Comparison of ENCODE assay signal across 21 mouse cellular contexts in genomic region chr13:115266164-115266563, GRCm38 (mm10).
DNase-seq lines count a peak whose midpoint lies in the region; ATAC-seq and TF ChIP-seq lines count a peak whose summit lies in the region.
"Had no signal": no experiment of that assay in that cellular context is flagged by ENCODE, and none has a peak within 500 bp of the region (broad histone marks: within the 10 kb centered on the region; RNA-seq: fewer than 3 reads in every experiment).

No protein-coding gene starts in this region.

- H3K4me1 ChIP-seq in hindbrain, embryonic 12.5 days, result no peaks in the 10 kb centered on the region
- H3K4me1 ChIP-seq in hindbrain, postnatal 0 days (ENCODE audit: insufficient read depth, low read length), result no peaks in the 10 kb centered on the region
- peaks cover 4% of the 10 kb centered on the region; the same call in 1 of the 2 replicates for H3K4me1 ChIP-seq in midbrain, embryonic 16.5 days (ENCODE audit: control insufficient read depth, insufficient read depth, low read length)
- H3K4me1 ChIP-seq: embryonic facial prominence, embryonic 12.5 days; heart, embryonic 13.5 days; hindbrain, embryonic 13.5 days; intestine, embryonic 15.5 days had no signal

- 83% methylated on average over 6 of the region's 6 CpGs for WGBS in hindbrain, embryonic 12.5 days
- 87% methylated on average over 6 of the region's 6 CpGs for WGBS in hindbrain, postnatal 0 days
- WGBS in midbrain, embryonic 16.5 days, result 54% methylated on average over 6 of the region's 6 CpGs

- intact Hi-C loops in heart, postnatal 10 days (cut with DNase I), result no loop called here

- H3K4me2 ChIP-seq in hindbrain, embryonic 12.5 days (replicated peaks), result no peak overlapping the region
- H3K4me2 ChIP-seq in hindbrain, postnatal 0 days (ENCODE audit: low read depth, low read length), result no peak overlapping the region
- peak overlapping the region; percentile 24 for H3K4me2 ChIP-seq in midbrain, embryonic 16.5 days (ENCODE audit: low read length)
- H3K4me2 ChIP-seq: embryonic facial prominence, embryonic 12.5 days; heart, embryonic 13.5 days; hindbrain, embryonic 13.5 days; intestine, embryonic 15.5 days had no signal

- no peaks in the 10 kb centered on the region for H3K36me3 ChIP-seq in hindbrain, embryonic 12.5 days
- no peaks in the 10 kb centered on the region for H3K36me3 ChIP-seq in hindbrain, postnatal 0 days (ENCODE audit: insufficient read depth, low read length)
- H3K36me3 ChIP-seq in midbrain, embryonic 16.5 days (ENCODE audit: control insufficient read depth, insufficient read depth, low read length), result no peaks in the 10 kb centered on the region
- H3K36me3 ChIP-seq: embryonic facial prominence, embryonic 12.5 days; G1E; heart, embryonic 13.5 days; hindbrain, embryonic 13.5 days; intestine, embryonic 15.5 days had no signal

- peak; percentile 8 for DNase-seq in embryo, embryonic 11 days
- DNase-seq in embryo, embryonic 9.5 days (ENCODE audit: extremely low spot score), result no peak
- DNase-seq in hindbrain, postnatal 0 days (ENCODE audit: low spot score), result no peak
- peak; percentile 0 for DNase-seq in brain, adult 2 months (ENCODE audit: low read depth, low spot score)
- DNase-seq in heart, postnatal 10 days, result no peak
- no peak for DNase-seq in heart, adult 9 months (ENCODE audit: low spot score in 2 of 2)
- DNase-seq: adrenal gland, postnatal 14 days; B cell, adult 2 months; cerebellum, adult 2 months; cerebellum, postnatal 10 days; forebrain, postnatal 0 days; gastrocnemius, postnatal 14 days; heart, postnatal 4 days had no signal

- H3K9me3 ChIP-seq in hindbrain, embryonic 12.5 days (replicated peaks), result no peaks in the 10 kb centered on the region
- H3K9me3 ChIP-seq in hindbrain, postnatal 0 days (ENCODE audit: low read length), result no peaks in the 10 kb centered on the region
- H3K9me3 ChIP-seq in midbrain, embryonic 16.5 days (replicated peaks; ENCODE audit: control insufficient read depth, low read length, poor library complexity, severe bottlenecking), result no peaks in the 10 kb centered on the region
- H3K9me3 ChIP-seq: embryonic facial prominence, embryonic 12.5 days; G1E; heart, embryonic 13.5 days; hindbrain, embryonic 13.5 days; intestine, embryonic 15.5 days had no signal

- H3K27ac ChIP-seq in hindbrain, embryonic 12.5 days, result no peak overlapping the region
- no peak overlapping the region for H3K27ac ChIP-seq in hindbrain, postnatal 0 days
- H3K27ac ChIP-seq in midbrain, embryonic 16.5 days (ENCODE audit: low read length), result no peak overlapping the region
- H3K27ac ChIP-seq: embryonic facial prominence, embryonic 12.5 days; heart, embryonic 13.5 days; hindbrain, embryonic 13.5 days; intestine, embryonic 15.5 days had no signal

- no peak for TF ChIP-seq CTCF in hindbrain, postnatal 0 days (IDR thresholded peaks at IDR 0.05; ENCODE audit: low read depth)

- H3K27me3 ChIP-seq in hindbrain, embryonic 12.5 days, result 0 out of 2 replicates have a peak, but pooled peaks cover 4% of the 10 kb centered on the region
- no peaks in the 10 kb centered on the region for H3K27me3 ChIP-seq in hindbrain, postnatal 0 days (ENCODE audit: insufficient read depth, low read length)
- no peaks in the 10 kb centered on the region for H3K27me3 ChIP-seq in midbrain, embryonic 16.5 days (ENCODE audit: control insufficient read depth, insufficient read depth, low read depth, low read length)
- H3K27me3 ChIP-seq: embryonic facial prominence, embryonic 12.5 days; heart, embryonic 13.5 days; hindbrain, embryonic 13.5 days; intestine, embryonic 15.5 days had no signal

- H3K9ac ChIP-seq in hindbrain, embryonic 12.5 days, result no peak overlapping the region
- H3K9ac ChIP-seq in hindbrain, postnatal 0 days (replicated peaks; ENCODE audit: low read length), result no peak overlapping the region
- no peak overlapping the region for H3K9ac ChIP-seq in midbrain, embryonic 16.5 days (ENCODE audit: low read depth, low read length)
- H3K9ac ChIP-seq: embryonic facial prominence, embryonic 12.5 days; forebrain, postnatal 0 days; heart, embryonic 13.5 days; hindbrain, embryonic 13.5 days; intestine, embryonic 15.5 days had no signal

- ATAC-seq in hindbrain, embryonic 12.5 days (ENCODE audit: low FRiP score), result peak; percentile 46; the same call in 1 of the 2 replicates
- ATAC-seq in hindbrain, postnatal 0 days, result no peak
- ATAC-seq in midbrain, embryonic 16.5 days, result peak; percentile 58; the same call in 1 of the 2 replicates
- ATAC-seq: CD4-positive, CD25-positive, alpha-beta regulatory T cell, adult 4 months; forebrain, postnatal 0 days; intestine, embryonic 15.5 days had no signal

- no peak overlapping the region for H3K4me3 ChIP-seq in hindbrain, embryonic 12.5 days
- H3K4me3 ChIP-seq in hindbrain, postnatal 0 days (ENCODE audit: low read length), result no peak overlapping the region
- no peak overlapping the region for H3K4me3 ChIP-seq in midbrain, embryonic 16.5 days (ENCODE audit: low read depth, low read length)
- H3K4me3 ChIP-seq: embryonic facial prominence, embryonic 12.5 days; heart, embryonic 13.5 days; hindbrain, embryonic 13.5 days; intestine, embryonic 15.5 days had no signal

Comparison
In these comparisons a context has a peak if more than half of its experiments do, and no peak if none do; other contexts are left out.
1. DNase-seq: peak in embryo, embryonic 11 days (single experiment) and brain, adult 2 months (single experiment); none in embryo, embryonic 9.5 days (single experiment), hindbrain, postnatal 0 days (single experiment), heart, postnatal 10 days (0 of 2) and heart, adult 9 months (0 of 2).